Mouse (Mus musculus) limb, embryonic 14.5 days (tissue): ENCODE data around the gene Ccdc141. TPM values are rescaled to one million over a fixed set of nuclear protein-coding genes. Genes with fewer than 3 reads are reported as not detected.
A peak's percentile ranks its signal among the peaks of the same experiment; 100 is the strongest.

ENCODE experiments used
- ATAC-seq: fragments of 200-750 bp; cut with Nextera tagmentation; 2 replicates; pipeline ENCODE4 v1.8.0; 2017; ENCODE audit warnings: low read depth, moderate number of reproducible peaks, moderate TSS enrichment; ENCODE audit not compliant: low FRiP score
- DNase-seq: peaks from one replicate; pipeline ENCODE4 v3.0.0-alpha.2; 2015; ENCODE audit warnings: low spot score
- H3K27ac ChIP-seq: fragments of 300-500 bp; sonication (generic); replicated peaks from 2 replicates; pipeline ENCODE4 v1.5.1; 2014; ENCODE audit warnings: low read depth, mild to moderate bottlenecking, low read length, moderate library complexity, mixed read lengths
- H3K27me3 ChIP-seq: fragments of 300-500 bp; sonication (generic); 2 replicates; pipeline ENCODE4 v1.6.1; 2014; ENCODE audit warnings: low read length, mixed read lengths; ENCODE audit not compliant: control insufficient read depth, insufficient read depth
- H3K36me3 ChIP-seq: fragments of 300-500 bp; sonication (generic); 2 replicates; pipeline ENCODE4 v1.6.1; 2014; ENCODE audit warnings: mild to moderate bottlenecking, low read length, moderate library complexity, mixed read lengths; ENCODE audit not compliant: control insufficient read depth, insufficient read depth
- H3K4me1 ChIP-seq: fragments of 300-500 bp; sonication (generic); 2 replicates; pipeline ENCODE4 v1.6.1; 2014; ENCODE audit warnings: antibody characterized with exemption, low read length, mixed read lengths; ENCODE audit not compliant: control insufficient read depth, insufficient read depth
- H3K4me2 ChIP-seq: fragments of 300-500 bp; sonication (generic); replicated peaks from 2 replicates; pipeline ENCODE4 v1.6.1; 2014; ENCODE audit warnings: low read depth, mild to moderate bottlenecking, low read length, moderate library complexity; ENCODE audit not compliant: severe bottlenecking
- H3K4me3 ChIP-seq: fragments of 300-500 bp; sonication (generic); replicated peaks from 2 replicates; pipeline ENCODE4 v1.5.1; 2014; ENCODE audit warnings: low read length
- H3K9ac ChIP-seq: fragments of 300-500 bp; sonication (generic); 2 replicates; pipeline ENCODE4 v1.6.1; 2014; ENCODE audit warnings: mild to moderate bottlenecking, low read depth, low read length, moderate library complexity; ENCODE audit not compliant: severe bottlenecking
- H3K9me3 ChIP-seq: fragments of 300-500 bp; sonication (generic); 2 replicates; pipeline ENCODE4 v1.6.1; 2016; ENCODE audit warnings: low read length; ENCODE audit not compliant: control insufficient read depth
- POLR2A ChIP-seq: fragments of 200-500 bp; IDR thresholded peaks from 2 replicates; pipeline ENCODE4 v1.8.0; 2012; ENCODE audit warnings: inconsistent platforms, mild to moderate bottlenecking, moderate library complexity, borderline replicate concordance; ENCODE audit not compliant: insufficient read depth, insufficient read length; ENCODE audit errors: extremely low read depth
- WGBS: fragments of 180-500 bp; shearing (Covaris S2); extraction: QIAGEN DNeasy Blood & Tissue Kit; methylation state at CpG from one replicate; pipeline ENCODE4 v1.1.7; 2014; 5-methylcytosine and 5-hydroxymethylcytosine counted together
- polyA plus RNA-seq, 2 experiments: library from polyadenylated mRNA; depleted of rRNA in 1 of 2; stranded (reverse) in 1 of 2; unstranded in 1 of 2; fragments of >200 nt; fragmentation: Nextera tagmentation in 1 of 2; extraction: Ambion mirVana in 1 of 2; gene quantifications; 2 replicates each; pipeline versions ENCODE4 v1.2.1 to v1.2.3; 2012 to 2014

Ccdc141 gene
- 8.9 TPM in 2 replicates for polyA plus RNA-seq (2012; rRNA removed)
- 14.5 and 15.3 TPM in 2 replicates for polyA plus RNA-seq (2014; fragmentation: Nextera tagmentation; extraction: Ambion mirVana)

DNA sequence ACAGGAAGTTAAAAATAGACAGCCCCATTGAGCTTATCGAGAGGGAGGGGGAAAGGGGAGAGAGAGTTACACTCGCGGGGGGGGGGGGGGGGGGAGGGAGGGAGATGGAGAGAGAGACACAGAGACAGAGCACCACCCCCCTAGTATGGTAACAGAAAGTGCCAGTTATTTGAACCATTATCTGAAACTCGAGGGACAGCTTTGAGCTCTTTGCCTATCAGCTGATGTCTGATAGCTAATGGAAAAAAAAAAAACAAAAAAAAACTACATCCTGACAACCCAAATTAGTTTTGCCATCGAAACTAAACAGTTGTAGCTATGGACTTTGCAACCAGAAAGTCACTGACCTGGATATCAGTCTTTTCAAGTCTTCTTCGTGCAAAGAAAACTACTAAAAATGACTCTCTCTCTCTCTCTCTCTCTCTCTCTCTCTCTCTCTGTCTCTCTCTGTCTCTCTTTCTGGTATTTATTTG is at the start of gene Ccdc141:
Gene Ccdc141, minus strand, starts transcription at position 4 of the 473 bp plus-strand sequence.
- 10% methylated on average over 6 of the region's 6 CpGs for WGBS
- no peak for DNase-seq

GRCm38 (mm10) chr2:77212885-77213284 is 42.4 kb upstream of the Ccdc141 start:
- Histone ChIP-seq H3K27me3 (no peaks in the 10 kb centered on the region), H3K4me1 (no peaks in the 10 kb centered on the region), H3K27ac (no peak overlapping the region), H3K9ac (no peak overlapping the region), H3K36me3 (peaks cover 47% of the 10 kb centered on the region), H3K9me3 (no peaks in the 10 kb centered on the region), H3K4me3 (no peak overlapping the region), H3K4me2 (no peak overlapping the region)
- WGBS = 89% methylated on average over 5 of the region's 5 CpGs
- DNase-seq (no peak), ATAC-seq (no peak)
- TF ChIP-seq POLR2A = no peak

More for the DNA sequence above, at the start of gene Ccdc141:
- H3K9me3 ChIP-seq = no peaks in the 10 kb centered on the region
- no peaks in the 10 kb centered on the region for H3K27me3 ChIP-seq
- TF ChIP-seq POLR2A = no peak
- peak within 1 kb of the TSS; percentile 85 for H3K4me2 ChIP-seq
- no peak for ATAC-seq
- peaks cover 16% of the 10 kb centered on the region for H3K4me1 ChIP-seq
- peak within 1 kb of the TSS; percentile 38 for H3K4me3 ChIP-seq
- H3K9ac ChIP-seq = peak within 1 kb of the TSS; percentile 72
- 0 out of 2 replicates have a peak within 1 kb of the TSS, but pooled peaks have one; percentile 35 for H3K27ac ChIP-seq
- no peaks in the 10 kb centered on the region for H3K36me3 ChIP-seq

- no peaks in the 10 kb centered on the region for H3K4me1 ChIP-seq
- H3K9me3 ChIP-seq = no peaks in the 10 kb centered on the region
- DNase-seq (no peak), ATAC-seq (no peak)
- 92% methylated on average over 3 of the region's 3 CpGs for WGBS
- peaks cover 45% of the 10 kb centered on the region for H3K36me3 ChIP-seq
- H3K9ac ChIP-seq = no peak overlapping the region
- H3K4me3 ChIP-seq = no peak overlapping the region
- no peak for TF ChIP-seq POLR2A
- H3K4me2 ChIP-seq = no peak overlapping the region
- H3K27ac ChIP-seq = no peak overlapping the region
- no peaks in the 10 kb centered on the region for H3K27me3 ChIP-seq
Measured at GRCm38 (mm10) chr2:77206951-77207350, 36.5 kb upstream of the Ccdc141 start.

DNA sequence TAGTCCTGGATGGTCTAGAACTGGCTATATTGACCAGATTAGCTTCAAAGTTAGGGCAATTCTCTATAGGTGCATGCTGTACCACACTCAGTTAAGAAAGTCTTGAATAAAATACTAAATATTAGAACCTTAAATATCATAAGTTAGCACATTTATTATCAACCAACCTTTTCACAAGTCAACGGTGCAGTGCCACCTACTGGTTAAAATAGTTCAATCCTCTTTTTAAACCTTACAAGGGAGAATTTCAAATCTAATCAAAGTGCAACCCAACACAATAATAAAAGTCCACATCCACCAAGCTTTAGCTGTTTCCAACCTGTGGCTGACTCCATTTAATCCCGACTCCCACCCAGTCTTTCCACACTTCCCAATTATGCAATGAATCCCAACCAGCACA is 33.5 kb upstream of the Ccdc141 start:
- Histone ChIP-seq H3K4me2 (no peak overlapping the region), H3K9me3 (no peaks in the 10 kb centered on the region), H3K4me1 (no peaks in the 10 kb centered on the region), H3K9ac (no peak overlapping the region), H3K36me3 (peaks cover 31% of the 10 kb centered on the region), H3K4me3 (no peak overlapping the region), H3K27ac (no peak overlapping the region), H3K27me3 (no peaks in the 10 kb centered on the region)
- DNase-seq (peak; percentile 45), ATAC-seq (no peak)
- WGBS = 54% methylated on average over 2 of the region's 2 CpGs
- TF ChIP-seq POLR2A = no peak

- no peak for TF ChIP-seq POLR2A
Measured at GRCm38 (mm10) chr2:77201900-77202299, 31.5 kb upstream of the Ccdc141 start.

More at GRCm38 (mm10) chr2:77201900-77202299, 31.5 kb upstream of the Ccdc141 start:
- H3K4me3 ChIP-seq = no peak overlapping the region
- no peak for DNase-seq
- no peak overlapping the region for H3K27ac ChIP-seq
- no peak overlapping the region for H3K4me2 ChIP-seq
- H3K9ac ChIP-seq = no peak overlapping the region
- H3K27me3 ChIP-seq = no peaks in the 10 kb centered on the region
- H3K4me1 ChIP-seq = no peaks in the 10 kb centered on the region
- no peaks in the 10 kb centered on the region for H3K9me3 ChIP-seq
- WGBS = 95% methylated on average over 1 of the region's 1 CpGs
- peaks cover 33% of the 10 kb centered on the region for H3K36me3 ChIP-seq
- no peak for ATAC-seq
